Mouse (Mus musculus): Measurements from ENCODE around the gene Acot5. TPM values are rescaled to one million over a fixed set of nuclear protein-coding genes. Genes with fewer than 3 reads are reported as not detected.
"Not testable (repeated sequence)": the region's sequence is repeated elsewhere in the genome, so short reads cannot be mapped to it uniquely, and the experiment has no call there.

The Acot5 gene
- polyA plus RNA-seq, 1 experiment, result not detected

- H3K4me3 ChIP-seq (ENCODE audit: insufficient read depth, low read length), result no peak overlapping the region
- H3K4me1 ChIP-seq (ENCODE audit: control insufficient read depth, insufficient read depth, low read length), result no peaks in the 10 kb centered on the region
- no peak overlapping the region for H3K27ac ChIP-seq (ENCODE audit: insufficient read depth, low read length)
- TF ChIP-seq POLR2A (IDR thresholded peaks at IDR 0.05; ENCODE audit: low read depth, low read length) (no peak), CTCF (IDR thresholded peaks at IDR 0.05; ENCODE audit: borderline replicate concordance, insufficient read depth, low read length) (no peak)
Measured at GRCm38 (mm10) chr12:84099605-84100004, 30.5 kb downstream of the Acot5 start.

GRCm38 (mm10) chr12:84100071-84100470, 30.9 kb downstream of the Acot5 start:
- no peak overlapping the region for H3K4me3 ChIP-seq (ENCODE audit: insufficient read depth, low read length)
- no peaks in the 10 kb centered on the region for H3K4me1 ChIP-seq (ENCODE audit: control insufficient read depth, insufficient read depth, low read length)
- no peak for TF ChIP-seq CTCF (IDR thresholded peaks at IDR 0.05; ENCODE audit: borderline replicate concordance, insufficient read depth, low read length)
- no peak for TF ChIP-seq POLR2A (IDR thresholded peaks at IDR 0.05; ENCODE audit: low read depth, low read length)
- no peak overlapping the region for H3K27ac ChIP-seq (ENCODE audit: insufficient read depth, low read length)

- TF ChIP-seq POLR2A (IDR thresholded peaks at IDR 0.05; ENCODE audit: low read depth, low read length), result peak; percentile 49; the same call in 1 of the 2 replicates
- not testable (repeated sequence) for H3K27ac ChIP-seq (ENCODE audit: insufficient read depth, low read length); H3K4me1 ChIP-seq (ENCODE audit: control insufficient read depth, insufficient read depth, low read length)
- peak within 1 kb of the TSS; percentile 35 for H3K4me3 ChIP-seq (ENCODE audit: insufficient read depth, low read length)
Measured at GRCm38 (mm10) chr12:84100604-84101492, 31.7 kb downstream of the Acot5 start, which contains the start of gene Acot6. Gene Acot6 (plus strand): TSS chr12:84100654.

- H3K4me3 ChIP-seq (ENCODE audit: insufficient read depth, low read length), result peak overlapping the region; percentile 35
- TF ChIP-seq POLR2A (IDR thresholded peaks at IDR 0.05; ENCODE audit: low read depth, low read length) (no peak), CTCF (IDR thresholded peaks at IDR 0.05; ENCODE audit: borderline replicate concordance, insufficient read depth, low read length) (no peak)
- no peak overlapping the region for H3K27ac ChIP-seq (ENCODE audit: insufficient read depth, low read length)
- no peaks in the 10 kb centered on the region for H3K4me1 ChIP-seq (ENCODE audit: control insufficient read depth, insufficient read depth, low read length)
Measured at GRCm38 (mm10) chr12:84101493-84101845, 32.3 kb downstream of the Acot5 start.

- no peak for TF ChIP-seq CTCF (IDR thresholded peaks at IDR 0.05; ENCODE audit: borderline replicate concordance, insufficient read depth, low read length)
- no peak for TF ChIP-seq POLR2A (IDR thresholded peaks at IDR 0.05; ENCODE audit: low read depth, low read length)
- Histone ChIP-seq H3K4me1 (ENCODE audit: control insufficient read depth, insufficient read depth, low read length) (no peaks in the 10 kb centered on the region), H3K4me3 (ENCODE audit: insufficient read depth, low read length) (no peak overlapping the region), H3K27ac (ENCODE audit: insufficient read depth, low read length) (no peak overlapping the region)
Measured at GRCm38 (mm10) chr12:84107012-84107411, 37.9 kb downstream of the Acot5 start.

- no peaks in the 10 kb centered on the region for H3K4me1 ChIP-seq (ENCODE audit: control insufficient read depth, insufficient read depth, low read length)
- TF ChIP-seq CTCF (IDR thresholded peaks at IDR 0.05; ENCODE audit: borderline replicate concordance, insufficient read depth, low read length) (no peak), POLR2A (IDR thresholded peaks at IDR 0.05; ENCODE audit: low read depth, low read length) (no peak)
- no peak overlapping the region for H3K4me3 ChIP-seq (ENCODE audit: insufficient read depth, low read length)
- H3K27ac ChIP-seq (ENCODE audit: insufficient read depth, low read length), result no peak overlapping the region
Measured at GRCm38 (mm10) chr12:84107692-84108091, 38.6 kb downstream of the Acot5 start.

- TF ChIP-seq CTCF (IDR thresholded peaks at IDR 0.05; ENCODE audit: borderline replicate concordance, insufficient read depth, low read length) (no peak), POLR2A (IDR thresholded peaks at IDR 0.05; ENCODE audit: low read depth, low read length) (no peak)
- peaks cover 2% of the 10 kb centered on the region; the same call in 1 of the 2 replicates for H3K4me1 ChIP-seq (ENCODE audit: control insufficient read depth, insufficient read depth, low read length)
- no peak overlapping the region for H3K27ac ChIP-seq (ENCODE audit: insufficient read depth, low read length)
- no peak overlapping the region for H3K4me3 ChIP-seq (ENCODE audit: insufficient read depth, low read length)
Measured at GRCm38 (mm10) chr12:84109924-84110323, 40.8 kb downstream of the Acot5 start.

- H3K4me1 ChIP-seq (ENCODE audit: control insufficient read depth, insufficient read depth, low read length), result peaks cover 6% of the 10 kb centered on the region; the same call in 1 of the 2 replicates
- H3K27ac ChIP-seq (ENCODE audit: insufficient read depth, low read length), result no peak overlapping the region
- no peak overlapping the region for H3K4me3 ChIP-seq (ENCODE audit: insufficient read depth, low read length)
- TF ChIP-seq POLR2A (IDR thresholded peaks at IDR 0.05; ENCODE audit: low read depth, low read length) (no peak), CTCF (IDR thresholded peaks at IDR 0.05; ENCODE audit: borderline replicate concordance, insufficient read depth, low read length) (no peak)
Measured at GRCm38 (mm10) chr12:84110814-84111213, 41.7 kb downstream of the Acot5 start.

GRCm38 (mm10) chr12:84113676-84114075, 44.6 kb downstream of the Acot5 start:
- TF ChIP-seq POLR2A (IDR thresholded peaks at IDR 0.05; ENCODE audit: low read depth, low read length), result no peak
- TF ChIP-seq CTCF (IDR thresholded peaks at IDR 0.05; ENCODE audit: borderline replicate concordance, insufficient read depth, low read length), result no peak
- peak overlapping the region; percentile 23; the same call in 1 of the 2 replicates for H3K4me3 ChIP-seq (ENCODE audit: insufficient read depth, low read length)
- H3K27ac ChIP-seq (ENCODE audit: insufficient read depth, low read length), result no peak overlapping the region
- H3K4me1 ChIP-seq (ENCODE audit: control insufficient read depth, insufficient read depth, low read length), result peaks cover 6% of the 10 kb centered on the region; the same call in 1 of the 2 replicates

Data from embryonic fibroblast, embryonic 13.5 days (primary cell).